Mouse (Mus musculus): ENCODE data around the gene Mavs. TPM values are rescaled to one million over a fixed set of nuclear protein-coding genes. Genes with fewer than 3 reads are reported as not detected.
"Not testable (repeated sequence)": the region's sequence is repeated elsewhere in the genome, so short reads cannot be mapped to it uniquely, and the experiment has no call there.

The Mavs gene
- polyA plus RNA-seq, 1 experiment from 2014 or later, result 8.6 TPM

- 92% methylated on average over 7 of the region's 7 CpGs for WGBS
Measured at GRCm38 (mm10) chr2:131215941-131216858, 17.7 kb upstream of the Mavs start.

DNA sequence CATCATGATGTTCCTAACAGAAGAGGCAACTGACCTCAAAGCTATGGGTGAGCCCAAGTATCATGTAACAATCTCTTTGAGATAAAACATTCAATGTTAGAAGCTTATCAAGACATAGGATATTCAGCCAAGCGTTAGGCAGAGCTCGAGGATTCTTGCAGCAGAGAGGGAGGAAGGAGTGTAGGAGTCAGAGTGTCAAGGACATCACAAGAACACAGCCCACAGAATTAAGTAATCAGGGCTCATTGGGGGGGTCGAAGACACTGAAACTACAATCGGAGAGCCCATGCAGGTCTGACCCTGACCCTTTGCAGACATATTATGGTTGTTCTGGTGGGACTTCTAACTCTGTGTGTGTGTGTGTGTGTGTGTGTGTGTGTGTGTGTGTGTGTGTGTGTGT lies 13.8 kb upstream of the Mavs start:
- H3K4me1 ChIP-seq (replicated peaks), result no peaks in the 10 kb centered on the region
- H3K27ac ChIP-seq, result no peak overlapping the region
- no peak overlapping the region for H3K4me3 ChIP-seq (replicated peaks)
- no peaks in the 10 kb centered on the region for H3K27me3 ChIP-seq
- no peaks in the 10 kb centered on the region for H3K9me3 ChIP-seq
- WGBS, result 72% methylated on average over 4 of the region's 4 CpGs
- ATAC-seq, result no peak
- H3K4me2 ChIP-seq (replicated peaks), result no peak overlapping the region
- no peak overlapping the region for H3K9ac ChIP-seq (replicated peaks)
- H3K36me3 ChIP-seq, result no peaks in the 10 kb centered on the region

More at GRCm38 (mm10) chr2:131215941-131216858, 17.7 kb upstream of the Mavs start:
- Histone ChIP-seq H3K27ac (no peak overlapping the region), H3K36me3 (peaks cover 18% of the 10 kb centered on the region), H3K27me3 (no peaks in the 10 kb centered on the region), H3K9me3 (no peaks in the 10 kb centered on the region), H3K4me1 (replicated peaks) (peaks cover 11% of the 10 kb centered on the region), H3K4me3 (replicated peaks) (no peak overlapping the region), H3K9ac (replicated peaks) (no peak overlapping the region), H3K4me2 (replicated peaks) (no peak overlapping the region)
- ATAC-seq, result no peak

DNA sequence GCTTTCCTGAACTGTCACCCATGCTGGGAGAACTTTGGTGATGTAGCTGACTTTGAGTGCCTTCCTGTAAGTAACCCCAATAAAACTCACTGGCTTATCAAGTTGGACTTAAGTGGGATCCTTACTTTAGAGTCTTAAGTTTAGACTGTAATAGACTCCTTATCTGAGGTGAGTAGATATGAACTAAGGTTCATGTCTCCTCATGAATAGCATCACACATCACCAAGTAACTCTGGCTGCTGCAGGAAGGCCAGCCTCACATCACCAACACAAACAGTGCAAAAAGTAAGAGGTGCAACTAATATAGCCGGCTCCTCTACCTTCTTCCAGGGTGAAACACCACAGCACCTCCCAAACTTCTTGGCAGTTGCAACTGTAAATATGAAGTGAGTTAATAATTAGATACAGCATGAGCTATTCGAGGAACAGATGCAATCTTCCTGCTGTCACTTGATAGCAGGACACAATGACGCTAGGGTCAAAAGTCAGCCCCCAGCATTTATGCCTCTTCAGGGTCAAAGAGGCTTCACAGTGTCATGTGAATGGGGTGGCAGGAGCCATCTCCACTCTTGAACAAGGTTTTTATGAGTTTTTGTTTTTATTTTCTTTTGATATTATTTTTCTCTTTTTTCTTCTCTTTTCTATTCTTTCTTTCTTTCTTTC lies 11.9 kb upstream of the Mavs start:
- 87% methylated on average over 3 of the region's 3 CpGs for WGBS
- no peak for ATAC-seq

DNA sequence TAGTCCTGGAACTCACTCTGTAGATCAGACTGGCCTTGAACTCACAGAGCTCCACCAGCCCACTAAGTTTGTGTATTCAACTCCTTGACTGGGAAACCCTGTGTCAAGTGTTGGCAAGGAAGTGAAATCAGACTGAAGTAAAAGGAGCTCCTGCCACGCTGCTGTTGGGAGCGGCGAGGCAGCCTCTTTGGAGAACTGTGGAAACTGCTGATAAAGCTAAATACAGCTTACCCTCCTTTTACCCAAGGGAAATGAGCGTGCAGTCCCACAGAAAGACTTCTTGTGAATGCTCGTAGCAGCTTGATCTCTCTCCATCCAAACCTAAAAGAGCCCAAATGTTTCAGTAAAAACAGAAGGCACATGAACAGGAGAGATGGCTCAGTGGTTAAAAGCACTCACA lies 11.3 kb upstream of the Mavs start:
- H3K27me3 ChIP-seq, result no peaks in the 10 kb centered on the region
- no peak overlapping the region for H3K9ac ChIP-seq (replicated peaks)
- H3K4me1 ChIP-seq (replicated peaks), result no peaks in the 10 kb centered on the region
- ATAC-seq, result no peak
- H3K4me3 ChIP-seq (replicated peaks), result no peak overlapping the region
- 70% methylated on average over 5 of the region's 5 CpGs for WGBS
- no peaks in the 10 kb centered on the region for H3K36me3 ChIP-seq
- H3K9me3 ChIP-seq, result no peaks in the 10 kb centered on the region
- no peak overlapping the region for H3K27ac ChIP-seq
- H3K4me2 ChIP-seq (replicated peaks), result no peak overlapping the region

More for the DNA sequence above, 11.9 kb upstream of the Mavs start:
- Histone ChIP-seq H3K4me2 (replicated peaks) (no peak overlapping the region), H3K9ac (replicated peaks) (no peak overlapping the region), H3K27ac (no peak overlapping the region), H3K4me1 (replicated peaks) (no peaks in the 10 kb centered on the region), H3K27me3 (no peaks in the 10 kb centered on the region), H3K36me3 (no peaks in the 10 kb centered on the region), H3K9me3 (no peaks in the 10 kb centered on the region), H3K4me3 (replicated peaks) (no peak overlapping the region)

DNA sequence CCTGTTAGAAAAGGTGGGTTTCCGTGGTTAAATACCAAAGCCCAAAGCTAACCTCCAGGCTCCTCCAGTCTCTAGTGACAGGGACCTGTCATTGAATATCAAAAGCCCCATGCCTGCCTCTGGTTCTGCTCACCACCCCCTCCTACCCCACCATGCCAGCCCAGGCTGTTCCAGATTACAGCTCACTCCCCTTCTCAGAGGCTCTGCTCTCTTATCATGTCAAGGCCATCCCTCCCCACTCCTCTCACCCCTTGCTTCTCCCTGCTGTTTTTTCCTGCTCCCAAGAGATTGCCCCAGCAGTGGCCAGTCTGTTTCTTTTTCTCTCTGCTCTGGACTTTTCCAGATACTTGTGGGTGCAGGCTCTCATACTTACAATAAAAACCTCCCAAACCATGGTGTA lies 10.3 kb upstream of the Mavs start:
- H3K36me3 ChIP-seq, result no peaks in the 10 kb centered on the region
- H3K27me3 ChIP-seq, result no peaks in the 10 kb centered on the region
- H3K9me3 ChIP-seq, result no peaks in the 10 kb centered on the region
- H3K27ac ChIP-seq, result no peak overlapping the region
- no peak overlapping the region for H3K4me2 ChIP-seq (replicated peaks)
- 63% methylated on average over 1 of the region's 1 CpGs for WGBS
- no peak overlapping the region for H3K9ac ChIP-seq (replicated peaks)
- no peak overlapping the region for H3K4me3 ChIP-seq (replicated peaks)
- H3K4me1 ChIP-seq (replicated peaks), result no peaks in the 10 kb centered on the region
- no peak for ATAC-seq

GRCm38 (mm10) chr2:131225178-131225577 lies 8.7 kb upstream of the Mavs start:
- Histone ChIP-seq H3K4me3 (replicated peaks) (no peak overlapping the region), H3K27me3 (no peaks in the 10 kb centered on the region), H3K9me3 (no peaks in the 10 kb centered on the region), H3K4me1 (replicated peaks) (no peaks in the 10 kb centered on the region), H3K36me3 (no peaks in the 10 kb centered on the region), H3K9ac (replicated peaks) (no peak overlapping the region), H3K27ac (no peak overlapping the region), H3K4me2 (replicated peaks) (no peak overlapping the region)
- ATAC-seq, result no peak
- 90% methylated on average over 6 of the region's 6 CpGs for WGBS

DNA sequence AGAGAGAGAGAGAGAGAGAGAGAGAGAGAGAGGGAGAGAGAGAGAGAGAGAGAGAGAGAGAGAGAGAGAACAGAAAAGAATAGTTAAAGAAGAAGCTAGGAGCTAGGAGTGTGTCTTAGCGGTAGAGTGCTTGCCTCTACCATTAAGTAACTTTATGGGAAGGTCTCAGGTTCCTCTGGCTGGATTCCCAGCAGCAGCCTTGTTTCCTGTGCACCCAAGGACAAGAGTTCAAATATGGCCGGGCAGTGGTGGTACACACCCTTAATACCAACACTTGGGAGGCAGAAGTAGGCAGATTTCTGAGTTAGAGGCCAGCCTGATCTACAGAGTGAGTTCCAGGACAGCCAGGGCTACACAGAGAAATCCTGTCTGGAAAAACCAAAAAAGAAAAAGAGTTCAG lies 7.2 kb upstream of the Mavs start:
- not testable (repeated sequence) for H3K4me2 ChIP-seq (replicated peaks); H3K27me3 ChIP-seq; ATAC-seq; H3K9me3 ChIP-seq; H3K4me1 ChIP-seq (replicated peaks); H3K36me3 ChIP-seq; H3K4me3 ChIP-seq (replicated peaks); H3K9ac ChIP-seq (replicated peaks); H3K27ac ChIP-seq
- WGBS, result 88% methylated on average over 2 of the region's 2 CpGs

GRCm38 (mm10) chr2:131227243-131227642 lies 6.6 kb upstream of the Mavs start:
- no peaks in the 10 kb centered on the region for H3K27me3 ChIP-seq
- no peaks in the 10 kb centered on the region for H3K9me3 ChIP-seq
- ATAC-seq, result no peak
- H3K27ac ChIP-seq, result no peak overlapping the region
- H3K9ac ChIP-seq (replicated peaks), result no peak overlapping the region
- H3K4me3 ChIP-seq (replicated peaks), result no peak overlapping the region
- H3K4me1 ChIP-seq (replicated peaks), result no peaks in the 10 kb centered on the region
- H3K36me3 ChIP-seq, result no peaks in the 10 kb centered on the region
- H3K4me2 ChIP-seq (replicated peaks), result no peak overlapping the region
- 89% methylated on average over 3 of the region's 3 CpGs for WGBS

- Histone ChIP-seq H3K4me3 (replicated peaks) (no peak overlapping the region), H3K27ac (no peak overlapping the region), H3K36me3 (no peaks in the 10 kb centered on the region), H3K27me3 (no peaks in the 10 kb centered on the region), H3K9me3 (no peaks in the 10 kb centered on the region), H3K9ac (replicated peaks) (no peak overlapping the region), H3K4me2 (replicated peaks) (no peak overlapping the region), H3K4me1 (replicated peaks) (peaks cover 19% of the 10 kb centered on the region)
- no peak for ATAC-seq
- 91% methylated on average over 2 of the region's 2 CpGs for WGBS
Measured at GRCm38 (mm10) chr2:131232558-131232957, 1.3 kb upstream of the Mavs start.

- ATAC-seq, result peak; percentile 32
- peak overlapping the region; percentile 52 for H3K4me3 ChIP-seq (replicated peaks)
- 12% methylated on average over 28 of the region's 28 CpGs for WGBS
Measured at GRCm38 (mm10) chr2:131234127-131234650, 326 bp downstream of the Mavs start.

GRCm38 (mm10) chr2:131234970-131235635 lies 1.2 kb downstream of the Mavs start:
- Histone ChIP-seq H3K36me3 (no peaks in the 10 kb centered on the region), H3K4me2 (replicated peaks) (peak overlapping the region; percentile 83), H3K27me3 (no peaks in the 10 kb centered on the region), H3K4me1 (replicated peaks) (peaks cover 19% of the 10 kb centered on the region), H3K4me3 (replicated peaks) (no peak overlapping the region), H3K27ac (no peak overlapping the region), H3K9me3 (no peaks in the 10 kb centered on the region), H3K9ac (replicated peaks) (no peak overlapping the region)
- 85% methylated on average over 7 of the region's 7 CpGs for WGBS
- no peak for ATAC-seq

More at GRCm38 (mm10) chr2:131234127-131234650, 326 bp downstream of the Mavs start:
- H3K9me3 ChIP-seq, result no peaks in the 10 kb centered on the region
- H3K27ac ChIP-seq, result no peak overlapping the region
- H3K36me3 ChIP-seq, result no peaks in the 10 kb centered on the region
- H3K9ac ChIP-seq (replicated peaks), result peak overlapping the region; percentile 64
- peaks cover 19% of the 10 kb centered on the region for H3K4me1 ChIP-seq (replicated peaks)
- H3K4me2 ChIP-seq (replicated peaks), result peak overlapping the region; percentile 83
- no peaks in the 10 kb centered on the region for H3K27me3 ChIP-seq

DNA sequence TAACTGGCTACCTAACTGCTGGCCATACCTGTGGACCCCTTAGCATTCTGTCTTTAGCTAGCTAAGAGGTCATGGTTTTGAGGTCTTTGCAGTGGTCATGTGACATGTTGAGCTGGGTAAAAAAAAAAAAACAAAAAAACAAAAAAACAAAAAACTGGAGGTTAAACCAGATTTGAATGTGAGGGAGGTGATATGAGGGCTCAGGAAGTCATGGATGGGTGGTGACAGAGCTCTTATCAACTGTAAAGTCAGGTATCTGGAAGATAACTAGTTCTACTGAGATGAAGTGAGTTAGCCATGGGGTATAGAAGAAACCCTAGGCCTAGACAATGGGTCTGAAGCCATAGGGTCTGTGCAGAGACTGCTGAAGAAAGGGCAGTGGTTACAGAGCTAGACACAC lies 8.3 kb downstream of the Mavs start:
- H3K4me3 ChIP-seq (replicated peaks), result no peak overlapping the region
- no peak overlapping the region for H3K4me2 ChIP-seq (replicated peaks)
- no peak overlapping the region for H3K9ac ChIP-seq (replicated peaks)
- no peaks in the 10 kb centered on the region for H3K4me1 ChIP-seq (replicated peaks)
- H3K9me3 ChIP-seq, result no peaks in the 10 kb centered on the region
- no peaks in the 10 kb centered on the region for H3K27me3 ChIP-seq
- H3K36me3 ChIP-seq, result peaks cover 32% of the 10 kb centered on the region
- no peak for ATAC-seq
- no peak overlapping the region for H3K27ac ChIP-seq
